Mouse (Mus musculus) lung, embryonic 14.5 days (tissue): Measurements from ENCODE around the gene Mamdc2. TPM values are rescaled to one million over a fixed set of nuclear protein-coding genes. Genes with fewer than 3 reads are reported as not detected.
A peak's percentile ranks its signal among the peaks of the same experiment; 100 is the strongest.

Experiments
- ATAC-seq: fragments of 200-750 bp; cut with Nextera tagmentation; 2 replicates; pipeline ENCODE4 v1.8.0; 2017; ENCODE audit warnings: mild to moderate bottlenecking, moderate TSS enrichment, moderate library complexity; ENCODE audit not compliant: insufficient read depth
- DNase-seq: peaks from one replicate; pipeline ENCODE4 v3.0.0-alpha.2; 2015
- H3K27ac ChIP-seq: fragments of 300-500 bp; sonication (generic); 2 replicates; pipeline ENCODE4 v1.5.1; 2014; ENCODE audit warnings: low read depth, mild to moderate bottlenecking, moderate library complexity
- H3K27me3 ChIP-seq: fragments of 300-500 bp; sonication (generic); 2 replicates; pipeline ENCODE4 v1.6.1; 2014; ENCODE audit warnings: low read length, control low read depth; ENCODE audit not compliant: insufficient read depth
- H3K36me3 ChIP-seq: fragments of 300-500 bp; sonication (generic); 2 replicates; pipeline ENCODE4 v1.6.1; 2014; ENCODE audit warnings: control low read depth; ENCODE audit not compliant: insufficient read depth
- H3K4me1 ChIP-seq: fragments of 300-500 bp; sonication (generic); 2 replicates; pipeline ENCODE4 v1.6.1; 2014; ENCODE audit warnings: antibody characterized with exemption, control low read depth; ENCODE audit not compliant: insufficient read depth
- H3K4me2 ChIP-seq: fragments of 300-500 bp; sonication (generic); 2 replicates; pipeline ENCODE4 v1.6.1; 2014; ENCODE audit warnings: mild to moderate bottlenecking
- H3K4me3 ChIP-seq: fragments of 300-500 bp; sonication (generic); 2 replicates; pipeline ENCODE4 v1.5.1; 2014; ENCODE audit warnings: low read depth, low read length
- H3K9ac ChIP-seq: fragments of 300-500 bp; sonication (generic); 2 replicates; pipeline ENCODE4 v1.6.1; 2014
- H3K9me3 ChIP-seq: fragments of 300-500 bp; sonication (generic); 2 replicates; pipeline ENCODE4 v1.6.1; 2016; ENCODE audit warnings: low read depth, low read length, control low read depth
- CTCF ChIP-seq: IDR thresholded peaks from 2 replicates; pipeline ENCODE4 v1.5.1; 2016; ENCODE audit warnings: antibody characterized with exemption, low read depth
- WGBS: fragments of 180-500 bp; shearing (Covaris S2); extraction: QIAGEN DNeasy Blood & Tissue Kit; methylation state at CpG from one replicate; pipeline ENCODE4 v1.1.7; 2014; 5-methylcytosine and 5-hydroxymethylcytosine counted together
- polyA plus RNA-seq: library from polyadenylated mRNA; unstranded; fragments of >200 nt; fragmentation: Nextera tagmentation; extraction: Ambion mirVana; gene quantifications from 2 replicates; pipeline ENCODE4 v1.2.1, GENCODE M21; 2014

The Mamdc2 gene
- polyA plus RNA-seq, 1 experiment from 2014 or later: 3.1 TPM

DNA sequence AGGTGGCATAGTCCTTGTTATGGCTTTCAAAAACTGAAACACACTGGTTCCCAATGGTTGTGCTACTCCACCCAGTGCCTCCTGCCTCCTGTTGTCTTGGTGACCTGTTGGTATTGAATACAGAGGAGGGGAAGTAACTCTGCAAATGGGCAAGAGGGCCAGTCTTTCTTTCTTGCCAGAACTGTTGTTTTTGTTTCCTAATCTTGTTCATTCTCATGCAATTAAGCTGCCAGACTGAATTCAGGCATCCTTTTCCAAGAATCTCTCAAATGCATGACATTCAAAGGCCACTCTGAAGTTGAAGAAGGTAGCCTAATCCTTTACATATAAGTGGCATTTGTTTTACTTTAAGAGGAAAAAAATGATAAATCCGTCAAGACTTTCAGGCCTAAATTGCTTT is 19.6 kb upstream of the Mamdc2 start:
- Histone ChIP-seq H3K4me3 (no peak overlapping the region), H3K27ac (no peak overlapping the region), H3K4me2 (no peak overlapping the region), H3K4me1 (no peaks in the 10 kb centered on the region), H3K9ac (no peak overlapping the region), H3K36me3 (no peaks in the 10 kb centered on the region), H3K27me3 (no peaks in the 10 kb centered on the region), H3K9me3 (no peaks in the 10 kb centered on the region)
- no peak for TF ChIP-seq CTCF
- DNase-seq (no peak), ATAC-seq (no peak)
- WGBS: 37% methylated on average over 1 of the region's 1 CpGs

DNA sequence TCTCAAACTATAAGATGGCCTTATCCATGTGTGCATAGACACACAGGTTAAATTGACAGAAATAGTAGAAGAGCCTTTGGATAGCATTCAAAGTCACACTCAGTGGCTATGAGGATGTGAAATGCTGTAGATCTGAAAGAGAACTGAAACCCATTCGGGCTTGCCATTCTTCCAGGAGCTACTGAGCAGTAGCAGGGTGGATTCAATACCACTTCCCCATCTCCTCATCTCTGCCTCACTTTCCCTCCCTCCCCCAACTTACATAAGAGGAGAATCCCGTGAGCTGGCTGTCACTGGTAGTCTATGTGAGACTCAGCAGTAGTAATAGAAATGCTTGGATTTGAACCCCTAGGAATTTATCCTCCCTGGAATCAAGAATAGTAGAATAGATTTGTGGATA is 18.8 kb upstream of the Mamdc2 start:
- H3K9ac ChIP-seq: no peak overlapping the region
- no peak overlapping the region for H3K4me3 ChIP-seq
- H3K9me3 ChIP-seq: no peaks in the 10 kb centered on the region
- ATAC-seq: no peak
- H3K27ac ChIP-seq: no peak overlapping the region
- H3K36me3 ChIP-seq: no peaks in the 10 kb centered on the region
- WGBS: 68% methylated on average over 2 of the region's 2 CpGs
- no peak for TF ChIP-seq CTCF
- H3K27me3 ChIP-seq: no peaks in the 10 kb centered on the region
- H3K4me1 ChIP-seq: no peaks in the 10 kb centered on the region
- H3K4me2 ChIP-seq: no peak overlapping the region
- DNase-seq: no peak

DNA sequence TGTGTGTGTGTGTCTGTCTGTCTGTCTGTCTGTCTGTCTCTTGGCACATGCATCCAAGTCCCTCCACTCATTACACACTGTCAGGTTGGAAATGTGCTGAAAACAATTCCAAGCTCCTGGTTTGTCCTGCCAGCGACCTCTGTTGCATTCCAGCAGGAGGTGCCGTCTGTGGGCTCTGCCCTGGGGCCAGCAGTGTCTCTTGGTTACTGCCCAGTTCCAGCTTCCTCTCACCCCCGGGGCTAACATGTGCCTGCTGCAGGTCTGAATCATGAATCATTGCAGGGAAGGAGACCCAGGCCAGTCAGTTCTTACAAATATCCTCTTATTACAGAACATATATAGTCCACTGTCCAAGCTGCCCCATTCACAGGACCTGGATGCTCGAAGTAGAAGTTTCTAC is 9.2 kb upstream of the Mamdc2 start:
- H3K4me1 ChIP-seq: no peaks in the 10 kb centered on the region
- H3K27ac ChIP-seq: no peak overlapping the region
- no peak overlapping the region for H3K9ac ChIP-seq
- 13% methylated on average over 4 of the region's 4 CpGs for WGBS
- ATAC-seq: no peak
- H3K9me3 ChIP-seq: 0 out of 2 replicates have a peak, but pooled peaks cover 4% of the 10 kb centered on the region
- no peak overlapping the region for H3K4me2 ChIP-seq
- no peaks in the 10 kb centered on the region for H3K27me3 ChIP-seq
- no peak for DNase-seq
- TF ChIP-seq CTCF: no peak
- no peak overlapping the region for H3K4me3 ChIP-seq
- H3K36me3 ChIP-seq: no peaks in the 10 kb centered on the region

- TF ChIP-seq CTCF: no peak
- no peak overlapping the region for H3K27ac ChIP-seq
- no peak for DNase-seq
- H3K27me3 ChIP-seq: no peaks in the 10 kb centered on the region
- 0 out of 2 replicates have a peak, but pooled peaks cover 2% of the 10 kb centered on the region for H3K4me1 ChIP-seq
- whole genome bisulfite sequencing: 51% methylated on average over 4 of the region's 4 CpGs
- H3K36me3 ChIP-seq: no peaks in the 10 kb centered on the region
- H3K9me3 ChIP-seq: 0 out of 2 replicates have a peak, but pooled peaks cover 4% of the 10 kb centered on the region
- H3K4me3 ChIP-seq: no peak overlapping the region
- no peak for ATAC-seq
- no peak overlapping the region for H3K4me2 ChIP-seq
- H3K9ac ChIP-seq: no peak overlapping the region
Measured at GRCm38 (mm10) chr19:23451361-23451760, 3.1 kb upstream of the Mamdc2 start.

DNA sequence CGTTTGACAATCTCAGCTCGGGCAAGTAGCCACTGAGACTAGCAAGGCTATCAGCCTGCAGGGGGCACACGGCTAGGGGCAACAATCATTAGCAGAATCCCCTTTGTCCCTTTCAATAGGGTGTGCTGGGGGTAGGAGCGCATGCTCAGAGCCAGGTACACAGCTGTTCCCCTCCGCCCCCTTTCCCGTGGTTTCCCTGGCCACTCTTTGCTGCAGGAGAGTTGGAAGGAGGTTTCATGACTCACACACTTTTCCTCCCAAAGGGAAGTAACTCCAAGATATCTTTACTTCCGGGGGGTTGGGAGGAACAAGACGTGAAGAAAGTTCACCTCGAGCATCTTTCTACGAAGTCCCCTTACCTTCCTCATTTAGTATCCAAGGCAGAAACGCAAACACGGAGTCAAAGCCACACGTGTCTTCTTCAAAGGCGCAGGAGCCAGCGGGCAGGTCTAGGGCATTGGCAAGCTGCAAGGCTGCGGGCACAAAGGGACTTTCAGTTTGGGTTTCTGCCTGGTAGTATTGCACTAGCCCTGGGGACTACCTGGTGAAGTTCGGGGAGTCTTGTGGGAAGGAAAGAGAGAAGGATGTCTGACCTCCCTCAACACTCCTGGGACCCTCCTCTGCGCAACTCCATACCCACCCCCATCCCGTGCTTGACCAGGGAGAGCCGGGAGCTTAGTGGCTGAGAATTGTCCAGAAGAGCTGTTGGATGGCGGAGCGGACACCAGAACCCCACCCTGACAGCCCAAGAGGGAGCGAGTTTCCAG is 838 bp downstream of the Mamdc2 start:
- Histone ChIP-seq H3K27ac (no peak overlapping the region), H3K27me3 (no peaks in the 10 kb centered on the region), H3K9ac (peak overlapping the region; percentile 49), H3K9me3 (no peaks in the 10 kb centered on the region), H3K4me2 (peak overlapping the region; percentile 98), H3K36me3 (no peaks in the 10 kb centered on the region), H3K4me1 (0 out of 2 replicates have a peak, but pooled peaks cover 2% of the 10 kb centered on the region), H3K4me3 (peak overlapping the region; percentile 45)
- peak; percentile 65; the same call in 1 of the 2 replicates for ATAC-seq
- peak; percentile 42 for DNase-seq
- TF ChIP-seq CTCF: peak; percentile 51
- 3% methylated on average over 23 of the region's 23 CpGs for WGBS

DNA sequence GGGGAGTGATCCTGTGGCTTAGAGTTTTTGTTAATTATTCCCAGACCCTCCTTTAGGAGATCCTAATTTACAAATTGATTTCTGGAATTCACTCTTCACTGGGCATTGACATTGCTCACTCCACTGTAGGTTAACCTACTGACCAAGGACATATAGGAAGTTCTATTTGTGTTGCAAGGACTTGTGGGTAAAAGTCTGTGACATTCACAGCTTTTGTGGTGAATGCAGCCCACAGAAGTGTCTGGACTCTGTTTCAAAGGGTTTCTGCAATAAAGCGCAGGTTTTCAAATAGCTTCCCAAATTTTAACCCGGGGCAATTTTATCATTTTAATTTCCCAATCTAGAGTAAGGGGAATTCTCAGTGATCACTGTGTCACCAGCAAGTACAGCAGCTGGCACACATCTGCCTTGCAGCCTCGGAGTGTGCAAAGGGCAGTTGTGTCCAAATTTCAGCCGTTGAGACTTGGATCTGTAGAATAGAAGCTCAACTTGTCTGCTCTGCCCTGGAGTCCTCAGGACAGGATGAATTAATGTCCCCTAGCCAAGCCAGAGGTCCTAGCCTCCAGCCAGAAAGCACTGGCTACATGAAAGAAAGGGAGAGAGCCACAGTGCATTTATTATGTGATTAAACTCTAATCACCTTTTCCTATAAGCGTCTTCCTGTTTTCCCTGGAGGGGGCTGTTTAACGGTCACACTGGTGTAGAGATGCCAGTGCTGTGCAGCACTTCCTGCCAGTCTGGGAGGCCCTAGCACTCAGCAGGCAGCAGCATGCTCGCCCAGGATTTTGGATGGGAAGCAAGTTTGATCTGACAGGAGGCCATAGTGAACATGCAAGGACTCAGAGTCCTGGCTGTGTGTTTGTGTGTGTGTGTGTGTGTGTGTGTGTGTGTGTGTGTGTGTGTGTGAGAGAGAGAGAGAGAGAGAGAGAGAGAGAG is 3.1 kb downstream of the Mamdc2 start:
- no peaks in the 10 kb centered on the region for H3K9me3 ChIP-seq
- no peak overlapping the region for H3K4me2 ChIP-seq
- WGBS: 27% methylated on average over 7 of the region's 7 CpGs
- DNase-seq (peak; percentile 71), ATAC-seq (peak; percentile 50; the same call in 1 of the 2 replicates)
- no peaks in the 10 kb centered on the region for H3K36me3 ChIP-seq
- TF ChIP-seq CTCF: no peak
- H3K9ac ChIP-seq: no peak overlapping the region
- H3K4me1 ChIP-seq: 0 out of 2 replicates have a peak, but pooled peaks cover 2% of the 10 kb centered on the region
- no peaks in the 10 kb centered on the region for H3K27me3 ChIP-seq
- no peak overlapping the region for H3K4me3 ChIP-seq
- H3K27ac ChIP-seq: peak overlapping the region; percentile 25; the same call in 1 of the 2 replicates

DNA sequence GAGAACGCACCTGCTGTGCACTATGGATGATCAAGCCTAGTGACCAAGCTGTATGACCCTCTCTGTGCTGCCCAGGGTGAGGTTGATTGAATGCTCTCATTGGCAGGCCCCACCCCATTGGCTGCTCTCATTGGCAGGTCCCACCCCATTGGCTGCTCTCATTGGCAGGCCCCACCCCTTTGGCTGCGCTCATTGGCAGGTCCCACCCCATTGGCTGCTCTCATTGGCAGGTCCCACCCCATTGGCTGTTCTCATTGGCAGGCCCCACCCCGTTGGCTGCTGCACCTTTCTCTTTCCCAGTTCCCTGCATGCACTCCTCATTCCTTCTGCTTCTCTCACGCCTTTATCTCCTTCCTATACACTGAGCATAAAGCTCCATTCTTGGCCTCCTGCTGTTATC is 12.5 kb downstream of the Mamdc2 start:
- H3K9me3 ChIP-seq: no peaks in the 10 kb centered on the region
- no peaks in the 10 kb centered on the region for H3K27me3 ChIP-seq
- TF ChIP-seq CTCF: no peak
- H3K4me2 ChIP-seq: no peak overlapping the region
- no peak overlapping the region for H3K27ac ChIP-seq
- DNase-seq (no peak), ATAC-seq (no peak)
- no peak overlapping the region for H3K9ac ChIP-seq
- no peak overlapping the region for H3K4me3 ChIP-seq
- H3K4me1 ChIP-seq: no peaks in the 10 kb centered on the region
- 69% methylated on average over 4 of the region's 4 CpGs for WGBS
- H3K36me3 ChIP-seq: no peaks in the 10 kb centered on the region
